Mouse (Mus musculus) myocyte (in vitro differentiated cells): ENCODE data around the gene Tmem94.

ENCODE experiments used
- MAX ChIP-seq: IDR thresholded peaks from one replicate; pipeline ENCODE4 v1.6.1; 2011; ENCODE audit warnings: low read depth, mild to moderate bottlenecking, control low read depth
- MYOG ChIP-seq, 3 experiments: IDR thresholded peaks; one replicate each; pipeline ENCODE4 v1.6.1; 2011; ENCODE audit warnings: control low read depth in 2 of 3, low read depth in 2 of 3, mild to moderate bottlenecking in 2 of 3; ENCODE audit not compliant: insufficient read length in 2 of 3, control insufficient read depth in 1 of 3, insufficient read depth in 1 of 3
- POLR2A ChIP-seq: IDR thresholded peaks from one replicate; pipeline ENCODE4 v1.6.1; 2011; ENCODE audit warnings: low read depth, mild to moderate bottlenecking, control low read depth, moderate library complexity; ENCODE audit not compliant: insufficient read length
- POLR2AphosphoS2 ChIP-seq: IDR thresholded peaks from one replicate; pipeline ENCODE4 v1.6.1; 2011; ENCODE audit warnings: low read depth, control low read depth; ENCODE audit not compliant: insufficient read length
- USF1 ChIP-seq: IDR thresholded peaks from one replicate; pipeline ENCODE4 v1.6.1; 2011; ENCODE audit warnings: low read depth, mild to moderate bottlenecking, control low read depth, moderate library complexity

DNA sequence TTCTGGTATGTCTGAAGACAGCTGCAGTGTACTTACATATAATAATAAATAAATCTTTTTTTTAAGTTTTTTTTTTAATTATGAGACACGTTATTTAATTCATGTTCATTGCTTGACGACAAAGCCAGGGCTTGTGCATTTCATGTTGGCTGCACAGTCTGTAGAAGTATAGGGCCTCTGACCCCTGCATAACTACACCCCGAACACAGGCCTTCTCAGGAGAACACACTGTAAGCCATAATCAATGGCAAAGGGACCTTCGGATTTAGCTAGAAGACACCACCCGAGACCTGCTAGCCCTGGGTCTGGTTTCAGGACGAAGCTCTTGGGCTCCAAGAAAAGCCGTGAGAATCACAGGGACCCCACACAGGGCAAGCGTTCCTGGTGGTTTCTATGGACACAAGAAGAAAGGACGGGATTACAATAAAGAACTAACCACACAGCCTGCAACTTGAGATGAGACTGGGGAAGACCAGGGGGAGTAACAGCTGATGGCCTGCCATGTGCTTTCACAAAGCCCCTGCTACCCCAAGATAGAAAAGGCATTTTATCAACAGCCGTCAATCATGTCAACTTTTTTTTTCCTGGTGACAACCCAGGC lies 27.5 kb upstream of the Tmem94 start:
- TF ChIP-seq POLR2A (no peak), MYOG (IDR thresholded peaks at IDR 0.05; ENCODE audit: control insufficient read depth in 1 of 3, insufficient read depth in 1 of 3, insufficient read length in 2 of 3, low read depth in 2 of 3) (peak in 2 of 3 experiments; percentile 37 to 74), USF1 (no peak), MAX (no peak), POLR2AphosphoS2 (no peak)
